Mouse (Mus musculus): Measurements from ENCODE around the gene Trip4.

GRCm38 (mm10) chr9:65786885-65787787, 121.5 kb downstream of the Trip4 start:
- TF ChIP-seq CTCF (IDR thresholded peaks at IDR 0.05; ENCODE audit: extremely low read depth, insufficient read depth, insufficient read length, insufficient replicate concordance): no peak
- no peak for TF ChIP-seq POLR2A (IDR thresholded peaks at IDR 0.05; ENCODE audit: low read depth, low read length)

Measured in spleen, adult 2 months (tissue).